Mouse (Mus musculus) heart, embryonic 16.5 days (tissue): ENCODE data around the gene 9930111J21Rik2. TPM values are rescaled to one million over a fixed set of nuclear protein-coding genes. Genes with fewer than 3 reads are reported as not detected.
"Not testable (repeated sequence)": the region's sequence is repeated elsewhere in the genome, so short reads cannot be mapped to it uniquely, and the experiment has no call there.

Experiments used
- ATAC-seq: fragments of 200-750 bp; cut with Nextera tagmentation; replicated peaks from 2 replicates; pipeline ENCODE4 v1.8.0; 2017; ENCODE audit warnings: moderate number of reproducible peaks; ENCODE audit not compliant: insufficient read depth, low FRiP score; ENCODE audit errors: extremely low read depth
- H3K27ac ChIP-seq: fragments of 300-500 bp; sonication (generic); 2 replicates; pipeline ENCODE4 v1.5.1; 2014; ENCODE audit warnings: mild to moderate bottlenecking, low read length, control low read depth, moderate library complexity
- H3K27me3 ChIP-seq: fragments of 300-500 bp; sonication (generic); 2 replicates; pipeline ENCODE4 v1.6.1; 2014; ENCODE audit warnings: low read length, mixed read lengths; ENCODE audit not compliant: control insufficient read depth, insufficient read depth
- H3K36me3 ChIP-seq: fragments of 300-500 bp; sonication (generic); 2 replicates; pipeline ENCODE4 v1.6.1; 2014; ENCODE audit not compliant: control insufficient read depth, insufficient read depth
- H3K4me1 ChIP-seq: fragments of 300-500 bp; sonication (generic); 2 replicates; pipeline ENCODE4 v1.6.1; 2014; ENCODE audit warnings: low read length, mixed read lengths; ENCODE audit not compliant: control insufficient read depth, insufficient read depth
- H3K4me2 ChIP-seq: fragments of 300-500 bp; sonication (generic); 2 replicates; pipeline ENCODE4 v1.6.1; 2014; ENCODE audit warnings: low read depth, mild to moderate bottlenecking, control low read depth, low read length
- H3K4me3 ChIP-seq: fragments of 300-500 bp; sonication (generic); 2 replicates; pipeline ENCODE4 v1.5.1; 2014; ENCODE audit warnings: mild to moderate bottlenecking, control low read depth, low read length
- H3K9ac ChIP-seq: fragments of 300-500 bp; sonication (generic); 2 replicates; pipeline ENCODE4 v1.6.1; 2014; ENCODE audit warnings: low read length, control low read depth
- H3K9me3 ChIP-seq: fragments of 300-500 bp; sonication (generic); replicated peaks from 2 replicates; pipeline ENCODE4 v1.6.1; 2016; ENCODE audit warnings: low read length; ENCODE audit not compliant: control insufficient read depth
- WGBS: fragments of 180-500 bp; shearing (Covaris S2); extraction: QIAGEN DNeasy Blood & Tissue Kit; methylation state at CpG from one replicate; pipeline ENCODE4 v1.1.7; 2014; 5-methylcytosine and 5-hydroxymethylcytosine counted together
- polyA plus RNA-seq: library from polyadenylated mRNA; unstranded; fragments of >200 nt; fragmentation: Nextera tagmentation; extraction: Ambion mirVana; gene quantifications from 2 replicates; pipeline ENCODE4 v1.2.1, GENCODE M21; 2015

Gene 9930111J21Rik2
- polyA plus RNA-seq, 1 experiment from 2014 or later: 0.87 TPM

- H3K27me3 ChIP-seq, H3K9ac ChIP-seq, H3K4me1 ChIP-seq, H3K4me3 ChIP-seq, ATAC-seq, H3K27ac ChIP-seq, H3K4me2 ChIP-seq, H3K36me3 ChIP-seq, H3K9me3 ChIP-seq: not testable (repeated sequence)
- WGBS: 25% methylated on average over 1 of the region's 3 CpGs
These were observed 9.0 kb upstream of the 9930111J21Rik2 start for GRCm38 (mm10) chr11:49060061-49060460.

- not testable (repeated sequence) for H3K4me2 ChIP-seq, H3K27ac ChIP-seq, H3K9me3 ChIP-seq, H3K4me1 ChIP-seq, H3K27me3 ChIP-seq, ATAC-seq, H3K4me3 ChIP-seq, H3K36me3 ChIP-seq, H3K9ac ChIP-seq
- no CpG with 5 or more reads among the region's 5 CpGs for WGBS
These were observed 852 bp upstream of the 9930111J21Rik2 start for GRCm38 (mm10) chr11:49051894-49052293.

- H3K27ac ChIP-seq, H3K4me2 ChIP-seq, ATAC-seq, H3K4me1 ChIP-seq, H3K9ac ChIP-seq, H3K27me3 ChIP-seq, H3K36me3 ChIP-seq, H3K4me3 ChIP-seq, H3K9me3 ChIP-seq: not testable (repeated sequence)
These were observed 978 bp downstream of the 9930111J21Rik2 start for GRCm38 (mm10) chr11:49050064-49050463.

- H3K4me2 ChIP-seq, ATAC-seq, H3K9me3 ChIP-seq, H3K4me3 ChIP-seq, H3K36me3 ChIP-seq, H3K27me3 ChIP-seq, H3K27ac ChIP-seq, H3K4me1 ChIP-seq, H3K9ac ChIP-seq: not testable (repeated sequence)
These were observed 39.0 kb downstream of the 9930111J21Rik2 start for GRCm38 (mm10) chr11:49012074-49012473.

GRCm38 (mm10) chr11:49006785-49007184 lies 44.3 kb downstream of the 9930111J21Rik2 start:
- H3K4me1 ChIP-seq, H3K27ac ChIP-seq, H3K4me3 ChIP-seq, H3K36me3 ChIP-seq, H3K4me2 ChIP-seq, H3K9me3 ChIP-seq, H3K27me3 ChIP-seq, ATAC-seq, H3K9ac ChIP-seq: not testable (repeated sequence)
- 17% methylated on average over 1 of the region's 1 CpGs for WGBS

GRCm38 (mm10) chr11:49006317-49006716 lies 44.7 kb downstream of the 9930111J21Rik2 start:
- not testable (repeated sequence) for H3K9me3 ChIP-seq, ATAC-seq, H3K36me3 ChIP-seq, H3K27me3 ChIP-seq, H3K4me3 ChIP-seq, H3K9ac ChIP-seq, H3K27ac ChIP-seq, H3K4me2 ChIP-seq, H3K4me1 ChIP-seq
- WGBS: 32% methylated on average over 2 of the region's 2 CpGs

GRCm38 (mm10) chr11:49000411-49000810 lies 50.6 kb downstream of the 9930111J21Rik2 start:
- not testable (repeated sequence) for H3K4me3 ChIP-seq, H3K4me1 ChIP-seq, H3K9me3 ChIP-seq, H3K27ac ChIP-seq, H3K36me3 ChIP-seq, H3K9ac ChIP-seq, H3K4me2 ChIP-seq, ATAC-seq, H3K27me3 ChIP-seq
- 53% methylated on average over 1 of the region's 1 CpGs for WGBS

- not testable (repeated sequence) for H3K4me2 ChIP-seq, H3K9me3 ChIP-seq, H3K36me3 ChIP-seq, H3K9ac ChIP-seq, H3K4me1 ChIP-seq, ATAC-seq, H3K4me3 ChIP-seq, H3K27ac ChIP-seq, H3K27me3 ChIP-seq
- WGBS: 36% methylated on average over 2 of the region's 2 CpGs
These were observed 57.0 kb downstream of the 9930111J21Rik2 start, which contains the start of gene Tgtp1 for GRCm38 (mm10) chr11:48994018-48994417. Tgtp1 (minus strand) TSS chr11:48994172.

GRCm38 (mm10) chr11:48993296-48993695 lies 57.7 kb downstream of the 9930111J21Rik2 start:
- H3K4me3 ChIP-seq, H3K27me3 ChIP-seq, H3K36me3 ChIP-seq, H3K4me2 ChIP-seq, ATAC-seq, H3K9me3 ChIP-seq, H3K9ac ChIP-seq, H3K27ac ChIP-seq, H3K4me1 ChIP-seq: not testable (repeated sequence)
- 20% methylated on average over 10 of the region's 10 CpGs for WGBS
